Mouse (Mus musculus) cerebellum, adult 9-11 months (tissue): Measurements from ENCODE around the gene Pdzd8.

Experiments
- DNase-seq: peaks from one replicate; pipeline ENCODE4 v3.0.0; 2022

The Pdzd8 gene

DNA sequence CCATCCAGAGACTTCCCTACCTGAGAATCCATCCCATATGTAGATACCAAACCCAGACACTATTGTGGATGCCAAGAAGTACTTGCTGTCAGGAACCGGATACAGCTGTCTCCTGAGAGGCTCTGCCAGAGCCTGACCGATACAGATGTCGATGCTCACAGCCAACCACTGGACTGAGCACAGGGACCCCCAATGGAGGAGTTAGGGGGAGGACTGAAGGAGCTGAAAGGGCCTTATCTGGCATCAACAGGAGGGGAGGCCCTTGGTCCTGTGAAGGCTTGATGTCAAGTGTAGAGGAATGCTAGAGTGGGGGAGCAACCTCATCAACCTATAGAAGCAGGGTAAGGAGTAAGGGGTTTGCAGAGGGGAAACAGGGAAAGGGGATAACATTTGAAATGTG lies 7.2 kb upstream of the Pdzd8 start:
- DNase-seq, result no peak

GRCm38 (mm10) chr19:59351151-59351889 lies 5.7 kb upstream of the Pdzd8 start:
- DNase-seq, result no peak

DNA sequence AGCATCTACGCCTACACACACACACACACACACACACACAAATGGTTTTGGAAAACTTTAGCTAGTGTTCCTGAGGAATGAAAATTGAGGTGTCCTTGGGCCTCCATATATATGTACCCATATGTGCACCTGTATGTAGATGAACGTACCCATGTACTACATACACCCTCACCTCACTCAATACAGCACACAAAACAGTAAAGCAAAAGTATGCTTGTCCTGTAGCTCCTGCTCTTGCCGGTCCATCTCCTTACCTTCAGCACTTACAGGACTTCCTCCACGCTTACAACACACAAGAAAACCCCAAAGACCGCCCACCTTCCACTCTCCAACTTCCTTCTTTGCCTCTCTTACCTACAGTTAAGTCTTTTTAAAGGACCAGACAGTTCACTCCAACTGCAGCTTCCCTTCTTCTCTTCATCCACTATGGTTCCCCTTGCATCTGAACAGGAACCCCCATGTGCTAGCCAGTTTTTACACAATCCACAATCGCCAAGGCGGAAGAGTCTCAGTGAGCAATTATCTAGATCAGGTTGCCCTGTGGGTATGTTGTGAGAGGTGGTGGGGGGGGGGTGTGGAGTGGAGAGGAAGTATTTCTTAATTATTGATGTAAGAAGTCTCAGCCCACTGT lies 4.8 kb upstream of the Pdzd8 start:
- no peak for DNase-seq

GRCm38 (mm10) chr19:59349329-59349960 lies 3.9 kb upstream of the Pdzd8 start:
- no peak for DNase-seq

GRCm38 (mm10) chr19:59346325-59346724 lies 745 bp upstream of the Pdzd8 start:
- DNase-seq, result no peak

DNA sequence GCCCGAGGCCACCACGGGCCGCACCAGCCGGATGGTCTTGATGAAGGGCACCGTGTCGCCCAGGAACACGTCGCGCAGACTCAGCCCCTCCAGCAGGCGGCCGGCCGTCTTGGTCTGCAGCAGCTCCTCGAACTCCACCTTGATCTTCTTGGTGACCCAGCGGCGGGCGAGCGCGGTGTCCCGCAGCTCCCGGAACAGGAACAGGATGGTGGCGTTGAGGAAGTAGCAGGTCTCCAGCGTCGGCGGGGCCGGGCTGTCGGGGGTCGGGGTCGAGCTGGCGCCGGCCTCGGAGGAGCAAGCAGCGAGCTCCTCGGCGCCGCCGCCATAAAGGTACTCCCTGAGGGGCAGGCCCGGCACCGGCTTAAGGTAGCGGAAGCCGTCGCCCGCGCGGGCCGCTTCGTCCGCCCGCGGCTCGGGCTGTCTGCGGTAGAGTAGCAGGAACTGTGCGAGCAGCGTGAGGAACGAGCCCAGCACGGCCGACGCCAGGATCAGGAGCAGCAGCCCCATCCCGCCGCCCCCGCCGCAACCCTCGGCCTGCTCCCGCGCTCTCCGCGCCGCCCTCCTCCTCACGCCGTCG lies 411 bp downstream of the Pdzd8 start:
- DNase-seq, result peak; percentile 70

GRCm38 (mm10) chr19:59344304-59344711 lies 1.3 kb downstream of the Pdzd8 start:
- DNase-seq, result peak; percentile 52

DNA sequence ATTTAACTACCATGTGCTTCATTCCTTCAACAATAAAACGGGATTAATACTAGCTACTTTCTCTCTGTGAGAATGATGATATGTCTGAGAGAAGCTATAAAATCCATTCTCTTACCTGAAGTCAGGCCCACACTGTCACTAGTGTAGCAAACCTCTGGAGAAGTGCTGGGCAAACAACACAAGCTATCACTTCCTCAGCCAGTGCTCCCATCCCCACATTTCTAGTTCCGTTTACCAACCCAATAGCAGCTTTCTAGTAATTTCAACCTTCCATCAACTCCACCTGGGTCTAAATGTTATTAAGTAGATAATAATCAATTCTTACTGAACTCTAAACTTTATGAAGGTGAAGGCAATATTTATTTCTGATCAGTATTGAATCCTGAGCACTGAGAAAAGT lies 2.6 kb downstream of the Pdzd8 start:
- DNase-seq, result no peak

DNA sequence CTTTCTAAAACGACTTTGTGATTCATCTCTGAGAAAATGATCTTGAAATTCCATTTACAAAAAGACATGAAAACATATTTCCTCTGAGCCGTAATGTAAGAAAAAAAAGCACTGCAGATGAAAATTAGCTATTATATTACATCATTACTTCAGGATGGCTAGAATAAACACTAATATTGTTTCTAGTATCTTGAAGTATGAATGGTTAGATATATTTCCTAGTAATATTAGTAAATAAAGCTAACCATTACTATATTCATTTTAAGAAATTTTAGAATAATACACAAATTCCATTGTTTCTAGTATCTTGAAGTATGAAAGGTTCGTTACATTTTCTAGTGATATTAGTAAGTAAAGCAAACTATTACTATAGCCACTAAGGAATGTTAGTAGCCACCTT lies 5.7 kb downstream of the Pdzd8 start:
- no peak for DNase-seq

GRCm38 (mm10) chr19:59337872-59338681 lies 7.5 kb downstream of the Pdzd8 start:
- no peak for DNase-seq

- DNase-seq, result no peak
Measured at GRCm38 (mm10) chr19:59336655-59337054, 8.9 kb downstream of the Pdzd8 start.

DNA sequence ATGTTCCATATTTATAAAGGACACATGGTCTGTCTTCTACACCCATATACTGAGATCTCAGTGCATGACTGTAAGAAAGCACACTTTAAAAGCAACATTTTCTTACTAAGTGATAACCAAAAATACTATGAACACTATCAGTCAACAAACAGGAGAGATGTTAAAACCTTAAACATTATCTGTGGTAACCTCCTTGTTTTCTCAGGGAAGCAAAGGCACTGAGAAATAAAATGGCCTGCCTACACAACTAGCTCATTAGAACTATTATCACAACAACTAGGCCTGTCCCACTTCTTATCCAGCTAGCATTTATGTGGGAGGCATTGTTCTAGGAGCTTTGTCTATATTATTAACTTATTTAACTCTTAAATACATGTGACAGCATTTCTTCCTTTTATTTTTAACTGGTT lies 14.8 kb downstream of the Pdzd8 start:
- no peak for DNase-seq

GRCm38 (mm10) chr19:59321990-59322389 lies 23.6 kb downstream of the Pdzd8 start, which contains the start of gene Rps12-ps3:
Gene Rps12-ps3, plus strand, starts transcription at chr19:59322290.
- DNase-seq, result no peak

DNA sequence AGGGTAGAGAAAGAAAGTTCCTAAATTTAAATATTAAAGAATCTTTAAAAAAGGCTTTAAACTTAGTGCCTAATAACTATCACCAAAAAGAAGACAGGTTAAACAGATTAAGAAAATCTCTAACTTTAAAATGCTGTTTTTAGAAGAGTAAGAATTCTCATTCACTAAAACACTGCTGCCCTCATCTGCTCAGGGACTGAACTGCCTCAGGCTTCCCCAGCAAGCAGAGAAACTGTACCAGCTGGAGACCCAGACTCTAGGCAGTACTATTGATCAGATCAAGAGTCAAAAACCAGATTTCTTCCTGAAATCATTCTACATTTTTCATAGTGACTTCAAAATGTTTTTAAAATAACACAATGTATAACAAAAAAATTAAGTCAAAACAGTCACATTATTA lies 29.0 kb downstream of the Pdzd8 start:
- no peak for DNase-seq

DNA sequence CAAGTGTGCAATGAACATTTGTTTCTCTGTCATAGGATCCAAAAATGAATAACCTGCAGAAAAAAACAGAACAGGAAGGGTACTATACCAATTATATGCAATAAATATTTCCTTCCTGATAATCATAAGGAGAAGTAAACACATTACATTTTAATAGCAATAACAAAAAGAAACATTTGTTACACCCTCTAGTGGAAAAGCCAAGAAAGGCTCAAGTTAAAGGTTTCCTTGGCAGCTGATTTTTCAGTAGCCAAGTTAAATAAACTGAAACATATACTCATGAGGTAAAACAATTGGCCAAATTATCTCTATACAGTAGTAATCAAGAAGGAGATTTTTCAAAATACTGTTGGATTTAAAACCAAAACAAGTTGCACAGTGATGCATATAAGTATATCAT lies 30.3 kb downstream of the Pdzd8 start:
- no peak for DNase-seq

DNA sequence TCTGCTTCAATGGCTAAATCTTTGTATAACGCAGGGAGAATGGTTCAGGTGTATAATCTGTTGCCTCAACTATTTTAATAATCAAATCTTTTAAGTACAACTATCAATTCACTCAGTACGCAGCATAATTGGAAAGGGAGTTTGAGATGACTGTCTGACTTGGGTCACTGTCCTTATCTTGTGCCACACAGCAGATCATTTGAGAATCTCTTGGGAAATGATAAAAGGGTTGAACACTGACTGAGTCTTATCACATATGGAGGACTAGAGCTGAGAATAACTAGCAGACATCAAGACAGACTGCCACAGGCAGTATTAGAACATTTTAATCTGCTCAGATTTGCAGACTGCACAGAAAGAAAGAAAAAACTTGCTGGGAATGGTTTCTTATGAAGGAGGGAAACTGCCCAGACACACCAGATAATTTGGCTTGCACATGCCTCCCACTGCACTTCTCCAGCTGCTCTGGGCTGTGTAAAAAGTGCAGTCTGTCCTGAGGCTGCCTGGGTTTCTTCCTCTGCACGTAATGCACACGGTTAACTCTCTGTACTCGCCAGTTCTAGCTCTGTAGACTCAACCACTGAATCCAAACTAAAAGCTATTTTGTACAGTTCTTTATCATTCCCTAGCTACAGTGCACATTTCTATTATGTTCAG lies 53.3 kb downstream of the Pdzd8 start:
- DNase-seq, result no peak

GRCm38 (mm10) chr19:59289811-59290210 lies 55.8 kb downstream of the Pdzd8 start:
- no peak for DNase-seq

GRCm38 (mm10) chr19:59289042-59289441 lies 56.5 kb downstream of the Pdzd8 start:
- no peak for DNase-seq

- DNase-seq, result no peak
Measured at GRCm38 (mm10) chr19:59282001-59282400, 63.6 kb downstream of the Pdzd8 start.

DNA sequence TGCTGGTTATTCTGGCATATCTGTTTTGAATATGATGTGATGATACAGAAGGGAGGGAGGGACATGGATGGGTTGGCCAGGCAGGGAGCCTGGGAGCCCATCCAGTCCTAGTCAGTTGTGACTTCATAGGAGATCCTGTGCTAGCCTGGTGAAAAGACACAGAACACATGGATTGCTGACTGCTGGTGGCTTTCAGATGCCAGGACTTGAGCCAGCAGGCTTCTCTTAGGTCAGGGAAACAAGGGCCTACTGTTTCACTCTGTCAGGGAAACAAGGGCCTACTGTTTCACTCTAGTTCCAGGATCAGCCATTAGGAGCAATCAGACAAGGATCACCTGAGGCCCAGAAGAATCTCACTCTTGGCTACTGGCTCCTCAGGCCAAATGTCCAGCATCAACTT lies 64.7 kb downstream of the Pdzd8 start:
- DNase-seq, result no peak

GRCm38 (mm10) chr19:59276354-59276753 lies 69.2 kb downstream of the Pdzd8 start:
- no peak for DNase-seq

- no peak for DNase-seq
Measured at GRCm38 (mm10) chr19:59273190-59273589, 72.4 kb downstream of the Pdzd8 start.
